Mouse (Mus musculus) heart, adult 10 weeks (tissue): Measurements from ENCODE around the gene Atp1b3. TPM values are rescaled to one million over a fixed set of nuclear protein-coding genes. Genes with fewer than 3 reads are reported as not detected.

ENCODE experiments used
- polyA plus RNA-seq: library from polyadenylated mRNA; stranded (reverse); fragments of 350-450 nt; fragmentation: Illumina TruSeq; extraction: RNeasy Lipid Tissue Mini Kit (QIAGEN cat#74804); gene quantifications from one replicate; pipeline ENCODE4 v1.2.3, GENCODE M21; 2014; ENCODE audit warnings: low read depth, low replicate concordance

The Atp1b3 gene
- polyA plus RNA-seq = 63.4 TPM

DNA sequence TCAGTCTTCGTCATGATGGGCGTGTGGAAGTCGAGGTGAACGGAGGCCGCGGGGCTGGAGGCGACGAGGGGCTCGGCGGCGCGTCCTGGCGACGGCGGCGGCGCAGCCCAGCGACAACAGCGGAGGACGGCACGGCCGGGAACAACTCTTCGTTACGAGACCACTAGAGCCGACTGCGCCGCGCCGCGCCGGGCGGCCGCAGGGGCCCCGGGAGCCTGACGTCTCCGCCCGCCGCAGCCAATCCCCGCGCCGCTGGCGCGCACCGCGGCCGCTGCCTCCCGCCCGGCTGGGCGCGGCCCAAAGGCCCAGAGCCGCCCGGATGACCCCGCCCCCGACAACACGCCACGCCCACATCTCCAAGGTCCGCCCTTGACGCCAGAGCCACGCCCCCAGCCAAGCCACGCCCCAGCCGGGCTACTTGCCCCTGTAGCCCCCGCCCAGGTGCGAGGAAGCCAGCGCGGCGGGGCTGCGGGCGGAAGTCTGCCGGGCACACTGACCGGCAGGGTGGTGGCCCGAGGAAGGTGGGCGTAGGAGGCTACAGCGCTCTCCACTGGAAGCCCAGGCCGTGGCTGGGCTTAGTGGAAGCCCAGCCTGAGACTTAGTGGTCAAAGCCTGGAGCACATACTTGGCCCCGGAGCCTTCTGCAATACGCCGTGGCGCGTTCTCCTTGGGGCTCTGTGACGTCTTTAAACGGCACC, at the start of gene Atp1b3:
Atp1b3 (minus strand) TSS at position 302 of the 698 bp plus-strand sequence.

Other genes with a start within 250 kb of the Atp1b3 start
- 3.4 TPM for gene Gk5, start 245.1 kb downstream of the Atp1b3 start, polyA plus RNA-seq
- 50.9 TPM for gene Tfdp2, start 168.2 kb downstream of the Atp1b3 start, polyA plus RNA-seq
- gene Rnf7, start 114.2 kb upstream of the Atp1b3 start, polyA plus RNA-seq = 116 TPM
- gene Gm28729, start 160.8 kb upstream of the Atp1b3 start, polyA plus RNA-seq = not detected